Mouse (Mus musculus) retina, postnatal 7 days (tissue): ENCODE results near the gene Gng2.
"Not testable (repeated sequence)": the region's sequence is repeated elsewhere in the genome, so short reads cannot be mapped to it uniquely, and the experiment has no call there.

Source experiments
- DNase-seq: peaks from one replicate; pipeline ENCODE4 v3.0.0-alpha.2; 2012; ENCODE audit warnings: low read depth, low spot score

Gng2 gene

GRCm38 (mm10) chr14:19938545-19938944 is 38.9 kb downstream of the Gng2 start:
- DNase-seq: no peak

GRCm38 (mm10) chr14:19935084-19935483 is 42.3 kb downstream of the Gng2 start:
- DNase-seq: no peak

GRCm38 (mm10) chr14:19933314-19933713 is 44.1 kb downstream of the Gng2 start:
- DNase-seq: no peak

GRCm38 (mm10) chr14:19927879-19928278 is 49.5 kb downstream of the Gng2 start:
- DNase-seq: no peak

- no peak for DNase-seq
These were observed 50.3 kb downstream of the Gng2 start for GRCm38 (mm10) chr14:19927156-19927555.

- no peak for DNase-seq
These were observed 51.1 kb downstream of the Gng2 start for GRCm38 (mm10) chr14:19926312-19926711.

- no peak for DNase-seq
These were observed 52.3 kb downstream of the Gng2 start for GRCm38 (mm10) chr14:19925157-19925556.

GRCm38 (mm10) chr14:19924086-19924485 is 53.3 kb downstream of the Gng2 start:
- no peak for DNase-seq

GRCm38 (mm10) chr14:19920254-19920691 is 57.2 kb downstream of the Gng2 start:
- no peak for DNase-seq

GRCm38 (mm10) chr14:19919789-19920188 is 57.6 kb downstream of the Gng2 start:
- DNase-seq: no peak

- no peak for DNase-seq
These were observed 59.9 kb downstream of the Gng2 start for GRCm38 (mm10) chr14:19917534-19917933.

- DNase-seq: no peak
These were observed 61.1 kb downstream of the Gng2 start for GRCm38 (mm10) chr14:19916315-19916714.

- DNase-seq: no peak
These were observed 64.5 kb downstream of the Gng2 start for GRCm38 (mm10) chr14:19912891-19913290.

GRCm38 (mm10) chr14:19905615-19906014 is 71.8 kb downstream of the Gng2 start:
- no peak for DNase-seq

GRCm38 (mm10) chr14:19904821-19905220 is 72.6 kb downstream of the Gng2 start:
- no peak for DNase-seq

- DNase-seq: no peak
These were observed 73.4 kb downstream of the Gng2 start for GRCm38 (mm10) chr14:19904031-19904430.

- DNase-seq: no peak
These were observed 76.9 kb downstream of the Gng2 start for GRCm38 (mm10) chr14:19900492-19900891.

- DNase-seq: no peak
These were observed 89.9 kb downstream of the Gng2 start for GRCm38 (mm10) chr14:19887569-19887968.

GRCm38 (mm10) chr14:19884431-19884830 is 93.0 kb downstream of the Gng2 start:
- DNase-seq: not testable (repeated sequence)

GRCm38 (mm10) chr14:19874201-19874807 is 103.1 kb downstream of the Gng2 start:
- no peak for DNase-seq

GRCm38 (mm10) chr14:19867286-19867935 is 110.0 kb downstream of the Gng2 start:
- no peak for DNase-seq

GRCm38 (mm10) chr14:19865121-19865520 is 112.3 kb downstream of the Gng2 start:
- not testable (repeated sequence) for DNase-seq

GRCm38 (mm10) chr14:19861311-19862080 is 115.9 kb downstream of the Gng2 start:
- DNase-seq: no peak
